Mouse (Mus musculus) ES-E14 (cell line): ENCODE measurements at regions not wholly inside any gene's neighbourhood (a gene's known extent, or its start where the extent isn't known, plus 50 kb on each side); places are given as distances from the start of the nearest gene placed in this dataset.

ENCODE experiments used
- DNase-seq: peaks from one replicate; pipeline ENCODE4 v3.0.0-alpha.2; 2013; ENCODE audit warnings: low read depth, low spot score
- H3K27ac ChIP-seq: 2 replicates; pipeline ENCODE4 v1.5.1; 2012; ENCODE audit warnings: low read depth, mild to moderate bottlenecking, low read length, moderate library complexity, mixed read lengths; ENCODE audit not compliant: poor library complexity, insufficient read depth, severe bottlenecking
- H3K36me3 ChIP-seq: 2 replicates; pipeline ENCODE4 v1.6.1; 2012; ENCODE audit warnings: mild to moderate bottlenecking, low read length, moderate library complexity, mixed read lengths; ENCODE audit not compliant: control insufficient read depth, poor library complexity, insufficient read depth, severe bottlenecking
- H3K4me1 ChIP-seq, 2 experiments: fragments of 150-350 bp in 1 of 2; sonication (generic) in 1 of 2; 2 replicates each; pipeline ENCODE4 v1.6.1; 2012; ENCODE audit warnings: low read length in 2 of 2, mild to moderate bottlenecking in 1 of 2, mixed read lengths in 1 of 2; ENCODE audit not compliant: control insufficient read depth in 2 of 2, insufficient read depth in 2 of 2, poor library complexity in 1 of 2
- H3K4me3 ChIP-seq, 2 experiments: fragments of 150-350 bp in 1 of 2; sonication (generic) in 1 of 2; 2 replicates each; pipeline ENCODE4 v1.5.1; 2012; ENCODE audit warnings: low read length in 2 of 2, low read depth in 1 of 2, mild to moderate bottlenecking in 1 of 2, mixed read lengths in 1 of 2; ENCODE audit not compliant: insufficient read depth in 1 of 2, poor library complexity in 1 of 2, severe bottlenecking in 1 of 2
- H3K9ac ChIP-seq: 2 replicates; pipeline ENCODE4 v1.6.1; 2012; ENCODE audit warnings: low read depth, mild to moderate bottlenecking, low read length, mixed read lengths; ENCODE audit not compliant: poor library complexity, insufficient read depth, severe bottlenecking
- H3K9me3 ChIP-seq: fragments of 150-350 bp; sonication (generic); 2 replicates; pipeline ENCODE4 v1.6.1; 2012; ENCODE audit warnings: low read depth, mild to moderate bottlenecking, low read length; ENCODE audit not compliant: control insufficient read depth, insufficient read depth
- CHD2 ChIP-seq: IDR thresholded peaks from 2 replicates; pipeline ENCODE4 v1.6.1; 2014; ENCODE audit warnings: mild to moderate bottlenecking, low read depth, low read length, inconsistent platforms
- HCFC1 ChIP-seq: IDR thresholded peaks from 2 replicates; pipeline ENCODE4 v1.6.1; 2012; ENCODE audit warnings: low read length, inconsistent platforms, borderline replicate concordance; ENCODE audit not compliant: insufficient read depth
- MAFK ChIP-seq: IDR thresholded peaks from 2 replicates; pipeline ENCODE4 v1.6.1; 2014; ENCODE audit warnings: mild to moderate bottlenecking, low read depth, low read length, inconsistent platforms; ENCODE audit not compliant: insufficient read depth
- ZC3H11A ChIP-seq: IDR thresholded peaks from 2 replicates; pipeline ENCODE4 v1.6.1; 2012; ENCODE audit warnings: low read depth, mild to moderate bottlenecking, inconsistent platforms, low read length, borderline replicate concordance
- ZNF384 ChIP-seq: IDR thresholded peaks from 2 replicates; pipeline ENCODE4 v1.6.1; 2012; ENCODE audit warnings: low read depth, low read length, inconsistent platforms
- in situ Hi-C, 2 experiments: fragments of 600-800 bp; cut with MboI; formaldehyde crosslinking; loops; one replicate each; pipeline ENCODE4 v1.15.1; 2025; ENCODE audit warnings: low sequenced_read_pairs in 2 of 2, inconsistent platforms in 1 of 2; ENCODE audit not compliant: unreplicated experiment in 2 of 2

DNA sequence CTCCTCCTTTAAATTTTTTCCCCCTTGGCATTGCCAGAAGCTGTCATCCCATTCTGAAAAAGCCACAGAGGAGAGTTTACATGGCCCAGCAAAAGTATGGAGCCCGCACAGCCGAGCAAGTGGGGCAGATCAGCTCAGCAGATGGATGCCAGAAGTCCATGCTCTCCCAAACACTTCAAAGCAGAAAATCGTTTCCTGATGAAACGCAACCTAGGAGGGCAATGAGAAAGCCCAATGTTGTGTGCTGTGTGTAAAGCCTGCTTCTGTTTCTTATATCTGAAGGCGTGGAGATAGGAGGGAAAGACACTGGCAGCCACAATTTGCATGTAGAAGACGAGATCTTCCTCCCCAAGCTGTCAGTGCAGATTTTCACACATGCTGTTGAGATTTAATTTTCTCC lies 92.4 kb upstream of the Stt3b start:
- Histone ChIP-seq H3K4me1 (0 out of 4 replicates have a peak, but pooled peaks cover 0 to 1% of the 10 kb centered on the region in 2 experiments), H3K9ac (no peak overlapping the region), H3K36me3 (no peaks in the 10 kb centered on the region), H3K9me3 (no peaks in the 10 kb centered on the region), H3K27ac (no peak overlapping the region), H3K4me3 (no peak overlapping the region)
- in situ Hi-C loops: no loop called here
- TF ChIP-seq MAFK: no peak
- no peak for TF ChIP-seq ZC3H11A
- no peak for TF ChIP-seq CHD2
- TF ChIP-seq HCFC1: no peak
- no peak for TF ChIP-seq ZNF384
- DNase-seq: no peak

GRCm38 (mm10) chr9:115403354-115403968 lies 93.2 kb upstream of the Stt3b start:
- DNase-seq: no peak
- Histone ChIP-seq H3K9me3 (no peaks in the 10 kb centered on the region), H3K4me3 (no peak overlapping the region), H3K36me3 (no peaks in the 10 kb centered on the region), H3K9ac (no peak overlapping the region), H3K27ac (no peak overlapping the region), H3K4me1 (0 out of 4 replicates have a peak, but pooled peaks cover 0 to 1% of the 10 kb centered on the region in 2 experiments)
- in situ Hi-C loops: no loop called here
- TF ChIP-seq CHD2 (no peak), ZNF384 (no peak), ZC3H11A (no peak), HCFC1 (no peak), MAFK (no peak)

GRCm38 (mm10) chr9:115407901-115408470 lies 97.8 kb upstream of the Stt3b start:
- in situ Hi-C loops: no loop called here
- no peak for TF ChIP-seq ZNF384
- TF ChIP-seq MAFK: no peak
- no peak for TF ChIP-seq HCFC1
- TF ChIP-seq CHD2: no peak
- no peak for TF ChIP-seq ZC3H11A
- Histone ChIP-seq H3K27ac (no peak overlapping the region), H3K36me3 (no peaks in the 10 kb centered on the region), H3K9me3 (no peaks in the 10 kb centered on the region), H3K4me3 (no peak overlapping the region), H3K4me1 (no peaks in the 10 kb centered on the region), H3K9ac (no peak overlapping the region)
- DNase-seq: no peak

GRCm38 (mm10) chr9:115408886-115409285 lies 98.7 kb upstream of the Stt3b start:
- TF ChIP-seq ZNF384 (no peak), CHD2 (no peak), MAFK (no peak), ZC3H11A (no peak), HCFC1 (no peak)
- H3K27ac ChIP-seq: no peak overlapping the region
- H3K4me3 ChIP-seq: no peak overlapping the region
- H3K9me3 ChIP-seq: no peaks in the 10 kb centered on the region
- no peaks in the 10 kb centered on the region for H3K4me1 ChIP-seq
- no peaks in the 10 kb centered on the region for H3K36me3 ChIP-seq
- in situ Hi-C loops: no loop called here
- no peak overlapping the region for H3K9ac ChIP-seq
- no peak for DNase-seq
